Mouse (Mus musculus): Measurements from ENCODE around the gene Rps8. TPM values are rescaled to one million over a fixed set of nuclear protein-coding genes. Genes with fewer than 3 reads are reported as not detected.

Gene Rps8
- polyA plus RNA-seq, 1 experiment, result 1,721 TPM

DNA sequence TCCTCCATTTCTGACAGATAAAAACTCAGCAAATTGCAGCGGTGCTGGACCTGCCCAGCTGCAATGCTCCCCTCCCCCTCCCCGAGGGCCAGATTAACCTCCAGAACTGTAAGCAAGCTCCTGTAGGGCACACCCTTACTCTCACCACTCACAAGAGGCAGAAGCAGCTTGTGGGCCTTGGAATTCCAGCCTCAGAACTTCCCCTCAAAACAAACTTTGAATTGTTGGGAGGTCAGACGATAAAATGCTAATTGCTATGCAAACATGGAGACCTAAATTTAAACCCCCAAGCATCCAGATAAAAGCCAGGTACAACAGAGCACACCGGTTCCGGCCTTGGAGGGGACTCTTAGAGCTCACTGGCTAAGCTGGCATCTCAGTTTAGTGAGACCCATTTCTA lies 3.3 kb downstream of the Rps8 start:
- TF ChIP-seq GATA1 (IDR thresholded peaks at IDR 0.05; ENCODE audit: low read length), result no peak

DNA sequence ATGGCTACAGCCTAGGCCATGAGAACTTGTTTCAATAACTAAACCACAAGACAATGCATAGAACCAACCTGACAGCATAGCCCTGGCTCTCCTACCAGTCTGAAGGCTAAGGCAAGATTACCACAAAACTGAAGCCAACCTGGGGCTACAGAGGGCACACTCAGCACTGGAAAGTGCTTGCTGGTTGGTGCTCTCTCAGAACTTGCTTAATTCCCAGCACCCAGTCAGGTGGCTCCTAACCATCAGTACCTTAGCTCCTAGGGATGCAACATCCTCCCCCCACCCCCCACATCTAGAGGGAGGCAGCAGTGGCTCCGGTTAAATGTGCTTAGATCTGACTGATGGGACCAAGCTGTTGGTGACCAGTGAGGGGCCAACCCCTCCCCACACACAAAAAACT lies 4.6 kb downstream of the Rps8 start:
- no peak for TF ChIP-seq GATA1 (IDR thresholded peaks at IDR 0.05; ENCODE audit: low read length)

GRCm38 (mm10) chr4:117150212-117150733 lies 5.8 kb downstream of the Rps8 start:
- no peak for TF ChIP-seq GATA1 (IDR thresholded peaks at IDR 0.05; ENCODE audit: low read length)

- no peak for TF ChIP-seq GATA1 (IDR thresholded peaks at IDR 0.05; ENCODE audit: low read length)
Observed at GRCm38 (mm10) chr4:117149291-117150211, 6.5 kb downstream of the Rps8 start.

DNA sequence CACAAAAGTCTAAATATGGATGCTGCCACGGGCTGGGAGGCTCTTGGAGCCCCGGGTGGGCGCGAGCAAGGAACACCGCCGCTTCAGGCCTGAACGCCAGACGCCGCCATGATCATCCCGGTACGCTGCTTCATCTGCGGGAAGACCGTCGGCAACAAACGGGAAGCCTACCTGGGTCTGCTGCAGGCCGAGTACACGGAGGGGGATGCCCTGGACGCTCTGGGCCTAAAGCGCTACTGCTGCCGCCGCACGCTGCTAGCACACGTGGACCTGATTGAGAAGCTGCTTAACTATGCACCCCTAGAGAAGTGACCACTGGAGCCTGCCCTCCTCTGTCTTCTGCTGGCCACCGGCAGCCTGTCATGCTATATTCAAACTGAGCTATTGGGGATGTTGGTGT lies 7.2 kb downstream of the Rps8 start:
- TF ChIP-seq GATA1 (IDR thresholded peaks at IDR 0.05; ENCODE audit: low read length), result no peak

- TF ChIP-seq GATA1 (IDR thresholded peaks at IDR 0.05; ENCODE audit: low read length), result no peak
Observed at GRCm38 (mm10) chr4:117148047-117148713, 7.9 kb downstream of the Rps8 start.

DNA sequence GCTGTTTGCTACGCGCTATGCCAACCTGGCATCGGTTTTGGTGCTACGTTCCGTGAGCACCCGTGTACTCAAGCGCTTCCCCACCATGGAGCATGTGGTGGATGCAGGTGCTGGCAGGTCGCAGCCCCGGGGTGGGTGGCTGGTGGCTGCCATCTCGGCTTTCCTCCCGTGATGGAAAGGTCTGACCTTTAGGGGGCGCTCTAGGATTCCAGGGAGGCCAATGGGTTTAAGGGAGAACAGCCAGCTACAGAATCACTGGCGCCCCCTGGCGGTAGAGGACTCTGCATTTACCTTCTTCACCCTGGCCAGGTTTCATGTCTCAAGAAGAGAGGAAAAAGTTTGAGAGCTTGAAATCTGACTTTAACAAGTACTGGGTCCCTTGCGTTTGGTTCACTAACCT lies 9.9 kb downstream of the Rps8 start:
- TF ChIP-seq GATA1 (IDR thresholded peaks at IDR 0.05; ENCODE audit: low read length), result no peak

- no peak for TF ChIP-seq GATA1 (IDR thresholded peaks at IDR 0.05; ENCODE audit: low read length)
Observed at GRCm38 (mm10) chr4:117145248-117145647, 10.8 kb downstream of the Rps8 start.

DNA sequence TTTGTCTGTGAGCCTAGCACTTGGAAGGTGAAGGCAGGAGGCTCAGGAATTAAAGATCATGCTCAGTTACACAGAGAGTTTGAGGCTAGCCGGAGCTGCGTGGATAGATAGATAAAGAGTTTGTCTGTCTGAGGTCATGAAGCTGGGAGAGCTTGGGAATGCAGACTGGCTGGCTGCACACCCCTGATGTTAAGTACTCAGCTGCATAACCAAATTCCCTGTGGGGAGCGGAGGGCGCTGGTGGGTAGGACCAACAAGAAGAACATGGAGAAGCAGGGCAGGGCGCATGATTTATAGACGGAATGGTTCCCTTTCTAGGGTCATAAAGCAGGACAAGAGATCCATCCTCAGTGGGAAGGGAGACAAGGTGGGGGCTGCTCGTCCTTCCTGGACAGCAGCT lies 13.0 kb downstream of the Rps8 start:
- no peak for TF ChIP-seq GATA1 (IDR thresholded peaks at IDR 0.05; ENCODE audit: low read length)

GRCm38 (mm10) chr4:117140613-117141012 lies 15.4 kb downstream of the Rps8 start:
- no peak for TF ChIP-seq GATA1 (IDR thresholded peaks at IDR 0.05; ENCODE audit: low read length)

DNA sequence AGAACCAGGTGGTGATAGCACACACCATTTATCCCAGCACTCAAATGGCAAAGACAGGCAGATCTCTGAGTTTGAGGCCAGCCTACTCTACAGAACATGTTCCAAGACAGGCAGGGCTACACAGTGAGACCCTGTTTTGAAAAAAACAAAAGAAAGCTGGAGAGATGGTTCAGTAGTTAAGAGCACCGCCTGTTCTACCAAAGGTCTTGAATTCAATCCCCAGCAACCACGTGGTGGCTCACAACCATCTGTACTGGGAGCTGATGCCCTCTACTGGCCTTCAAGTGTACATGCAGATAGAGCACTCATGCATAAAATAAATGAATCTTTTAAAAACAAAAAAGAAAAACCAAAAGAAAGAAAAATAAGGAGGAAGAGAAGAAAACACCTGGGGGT lies 16.8 kb downstream of the Rps8 start:
- TF ChIP-seq GATA1 (IDR thresholded peaks at IDR 0.05; ENCODE audit: low read length), result no peak

- no peak for TF ChIP-seq GATA1 (IDR thresholded peaks at IDR 0.05; ENCODE audit: low read length)
Observed at GRCm38 (mm10) chr4:117138295-117139216, 17.5 kb downstream of the Rps8 start.

DNA sequence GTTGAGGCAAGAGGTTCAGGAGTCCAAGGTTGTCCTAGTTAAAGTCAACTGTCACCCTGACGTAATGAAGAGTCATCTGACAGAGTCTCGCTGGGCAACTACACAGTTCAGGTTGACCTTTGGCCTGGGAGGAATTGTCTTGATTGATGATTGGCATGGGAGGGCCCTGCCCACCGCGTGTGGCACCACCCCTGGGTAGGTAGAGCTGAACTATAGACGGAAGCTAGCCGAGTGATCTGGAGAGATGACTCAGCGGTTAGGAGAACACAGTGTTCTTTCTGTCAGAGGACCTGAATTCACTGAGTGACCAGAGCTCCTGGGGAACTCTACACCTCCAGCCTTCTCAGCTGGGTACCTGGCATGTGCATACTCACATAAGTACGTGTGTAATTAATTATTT lies 20.0 kb downstream of the Rps8 start:
- no peak for TF ChIP-seq GATA1 (IDR thresholded peaks at IDR 0.05; ENCODE audit: low read length)

DNA sequence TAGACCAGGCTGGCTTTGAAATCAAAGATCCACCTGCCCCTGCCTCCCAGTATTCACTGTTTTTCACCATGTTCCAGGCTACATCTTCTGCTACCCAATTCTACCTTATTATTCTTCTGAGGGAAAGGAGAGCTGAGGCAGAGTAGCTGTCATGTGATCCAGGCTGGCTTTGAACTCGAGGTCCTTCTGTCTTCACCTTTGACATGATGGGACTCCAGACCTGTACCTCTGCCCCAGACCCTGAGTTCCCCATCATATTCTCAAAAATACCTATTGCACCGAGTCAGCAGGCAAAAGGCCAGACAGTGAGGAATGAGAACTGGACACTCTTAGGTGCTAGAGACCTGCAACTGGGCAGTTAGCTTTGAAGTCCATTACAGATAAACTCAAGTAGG lies 21.4 kb downstream of the Rps8 start:
- TF ChIP-seq GATA1 (IDR thresholded peaks at IDR 0.05; ENCODE audit: low read length), result no peak

GRCm38 (mm10) chr4:117133817-117134600 lies 22.0 kb downstream of the Rps8 start, which contains the start of gene Plk3:
Plk3 (minus strand) TSS chr4:117133963.
- TF ChIP-seq GATA1 (IDR thresholded peaks at IDR 0.05; ENCODE audit: low read length), result no peak

All from G1E-ER4 (cell line).